Mouse (Mus musculus): ENCODE data around the gene Crybg1. TPM values are rescaled to one million over a fixed set of nuclear protein-coding genes. Genes with fewer than 3 reads are reported as not detected.

Gene Crybg1
- total and polyA plus RNA-seq, 2 experiments from 2014 or later: 0.15 to 1.0 TPM

DNA sequence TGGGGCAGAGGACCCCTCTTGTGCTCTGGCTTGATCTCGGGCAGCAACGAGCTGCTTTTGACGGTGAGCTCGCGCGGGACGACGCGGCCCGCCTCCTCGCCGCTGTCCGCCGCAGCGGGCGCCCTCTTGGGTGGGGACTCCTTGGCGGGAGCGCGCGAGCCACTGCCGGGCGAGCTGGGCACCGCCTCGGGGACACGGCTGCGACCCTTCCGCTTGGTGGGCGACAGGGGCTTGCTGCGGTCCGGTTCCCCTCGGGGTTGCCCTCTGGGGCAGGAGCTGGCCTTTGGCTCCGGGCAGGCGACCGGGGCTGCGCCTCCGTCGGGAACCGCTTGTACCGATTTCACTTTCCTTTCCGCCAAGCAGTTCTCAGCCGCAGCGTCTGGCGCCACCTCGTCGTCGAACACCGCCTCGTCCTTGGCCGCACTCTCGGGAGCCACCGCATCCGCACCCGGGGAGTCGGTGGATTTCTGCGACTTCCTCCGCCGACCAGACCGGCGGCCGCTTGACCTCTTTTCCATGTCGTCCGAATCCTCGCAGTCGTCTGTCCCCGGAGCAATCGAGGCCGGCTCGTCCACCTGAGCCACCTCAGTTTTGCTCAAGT lies 145.0 kb downstream of the Crybg1 start:
- Histone ChIP-seq H3K4me2 (ENCODE audit: low read depth, low read length, poor library complexity, severe bottlenecking) (peak overlapping the region; percentile 53), H3K4me1 (ENCODE audit: insufficient read depth, low read length) (peaks cover 7% of the 10 kb centered on the region; the same call in 1 of the 2 replicates), H3K9me3 (ENCODE audit: low read length) (no peaks in the 10 kb centered on the region), H3K9ac (replicated peaks; ENCODE audit: low read length, poor library complexity, severe bottlenecking) (peak overlapping the region; percentile 36; the same call in 1 of the 2 replicates), H3K27ac (ENCODE audit: low read depth, low read length) (no peak overlapping the region), H3K4me3 (ENCODE audit: low read depth, low read length) (peak overlapping the region; percentile 38), H3K36me3 (ENCODE audit: insufficient read depth, low read length) (no peaks in the 10 kb centered on the region), H3K27me3 (ENCODE audit: insufficient read depth, low read length) (peaks cover 42% of the 10 kb centered on the region)
- TF ChIP-seq CTCF (IDR thresholded peaks at IDR 0.05): peak; percentile 33; the same call in 1 of the 2 replicates
- ATAC-seq (ENCODE audit: low FRiP score) (0 out of 2 replicates have a peak, but pooled peaks have one; percentile 6), DNase-seq (ENCODE audit: low spot score) (no peak)
- WGBS: under 1% methylated on average over 64 of the region's 68 CpGs

- H3K4me1 ChIP-seq (ENCODE audit: insufficient read depth, low read length): peaks cover 7% of the 10 kb centered on the region; the same call in 1 of the 2 replicates
- peaks cover 42% of the 10 kb centered on the region for H3K27me3 ChIP-seq (ENCODE audit: insufficient read depth, low read length)
- ATAC-seq (ENCODE audit: low FRiP score) (no peak), DNase-seq (ENCODE audit: low spot score) (no peak)
- no peak overlapping the region for H3K27ac ChIP-seq (ENCODE audit: low read depth, low read length)
- peak overlapping the region; percentile 38 for H3K4me3 ChIP-seq (ENCODE audit: low read depth, low read length)
- no peaks in the 10 kb centered on the region for H3K36me3 ChIP-seq (ENCODE audit: insufficient read depth, low read length)
- H3K9ac ChIP-seq (replicated peaks; ENCODE audit: low read length, poor library complexity, severe bottlenecking): no peak overlapping the region
- TF ChIP-seq CTCF (IDR thresholded peaks at IDR 0.05): no peak
- no peaks in the 10 kb centered on the region for H3K9me3 ChIP-seq (ENCODE audit: low read length)
- 2% methylated on average over 11 of the region's 11 CpGs for WGBS
- peak overlapping the region; percentile 53 for H3K4me2 ChIP-seq (ENCODE audit: low read depth, low read length, poor library complexity, severe bottlenecking)
Observed at GRCm38 (mm10) chr10:44002995-44003524, 145.6 kb downstream of the Crybg1 start.

GRCm38 (mm10) chr10:44002004-44002940 lies 146.4 kb downstream of the Crybg1 start:
- ATAC-seq (ENCODE audit: low FRiP score) (no peak), DNase-seq (ENCODE audit: low spot score) (no peak)
- Histone ChIP-seq H3K9me3 (ENCODE audit: low read length) (no peaks in the 10 kb centered on the region), H3K4me3 (ENCODE audit: low read depth, low read length) (no peak overlapping the region), H3K4me1 (ENCODE audit: insufficient read depth, low read length) (peaks cover 7% of the 10 kb centered on the region; the same call in 1 of the 2 replicates), H3K27ac (ENCODE audit: low read depth, low read length) (no peak overlapping the region), H3K9ac (replicated peaks; ENCODE audit: low read length, poor library complexity, severe bottlenecking) (no peak overlapping the region), H3K36me3 (ENCODE audit: insufficient read depth, low read length) (no peaks in the 10 kb centered on the region), H3K27me3 (ENCODE audit: insufficient read depth, low read length) (peaks cover 39% of the 10 kb centered on the region), H3K4me2 (ENCODE audit: low read depth, low read length, poor library complexity, severe bottlenecking) (no peak overlapping the region)
- whole genome bisulfite sequencing: 20% methylated on average over 14 of the region's 14 CpGs
- peak; percentile 65 for TF ChIP-seq CTCF (IDR thresholded peaks at IDR 0.05)

DNA sequence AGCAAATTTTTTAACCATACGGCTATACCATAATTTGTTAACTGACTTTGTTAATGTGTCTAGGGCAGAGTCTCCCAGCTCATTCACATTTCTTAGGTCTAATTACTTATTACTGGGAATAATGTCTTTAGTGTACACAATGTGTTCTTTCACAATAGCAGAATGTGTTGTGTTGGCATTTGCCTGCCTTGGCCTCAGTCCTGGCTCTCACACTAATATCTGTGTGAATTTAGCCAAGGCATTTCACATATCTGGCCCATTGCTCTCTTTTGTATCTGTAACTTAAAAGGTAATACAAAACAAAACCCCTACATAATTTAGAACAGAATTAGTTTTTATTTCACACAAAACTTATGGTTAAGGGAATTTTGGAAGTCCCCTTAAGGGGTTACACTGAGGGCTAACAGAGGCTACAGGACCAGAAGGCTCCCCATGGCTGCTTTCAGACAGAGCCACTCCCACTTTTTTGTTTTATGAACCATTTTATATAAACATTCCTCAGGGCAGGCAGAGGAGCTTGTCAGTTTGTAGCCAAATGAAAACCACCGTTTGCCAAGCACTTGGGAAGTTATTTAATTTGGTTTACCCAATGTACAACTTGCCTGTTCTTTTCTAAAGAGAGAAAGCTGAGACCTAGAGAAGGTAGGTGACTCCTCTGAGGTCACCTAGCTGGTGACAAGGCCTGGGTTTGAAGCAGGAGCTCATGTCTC lies 148.3 kb downstream of the Crybg1 start:
- no peak for TF ChIP-seq CTCF (IDR thresholded peaks at IDR 0.05)
- no peak overlapping the region for H3K4me2 ChIP-seq (ENCODE audit: low read depth, low read length, poor library complexity, severe bottlenecking)
- H3K4me1 ChIP-seq (ENCODE audit: insufficient read depth, low read length): peaks cover 3% of the 10 kb centered on the region; the same call in 1 of the 2 replicates
- H3K27me3 ChIP-seq (ENCODE audit: insufficient read depth, low read length): peaks cover 22% of the 10 kb centered on the region
- H3K9me3 ChIP-seq (ENCODE audit: low read length): no peaks in the 10 kb centered on the region
- DNase-seq (ENCODE audit: low spot score) (no peak), ATAC-seq (ENCODE audit: low FRiP score) (no peak)
- H3K27ac ChIP-seq (ENCODE audit: low read depth, low read length): no peak overlapping the region
- 71% methylated on average over 2 of the region's 2 CpGs for WGBS
- H3K9ac ChIP-seq (replicated peaks; ENCODE audit: low read length, poor library complexity, severe bottlenecking): no peak overlapping the region
- no peaks in the 10 kb centered on the region for H3K36me3 ChIP-seq (ENCODE audit: insufficient read depth, low read length)
- H3K4me3 ChIP-seq (ENCODE audit: low read depth, low read length): no peak overlapping the region

DNA sequence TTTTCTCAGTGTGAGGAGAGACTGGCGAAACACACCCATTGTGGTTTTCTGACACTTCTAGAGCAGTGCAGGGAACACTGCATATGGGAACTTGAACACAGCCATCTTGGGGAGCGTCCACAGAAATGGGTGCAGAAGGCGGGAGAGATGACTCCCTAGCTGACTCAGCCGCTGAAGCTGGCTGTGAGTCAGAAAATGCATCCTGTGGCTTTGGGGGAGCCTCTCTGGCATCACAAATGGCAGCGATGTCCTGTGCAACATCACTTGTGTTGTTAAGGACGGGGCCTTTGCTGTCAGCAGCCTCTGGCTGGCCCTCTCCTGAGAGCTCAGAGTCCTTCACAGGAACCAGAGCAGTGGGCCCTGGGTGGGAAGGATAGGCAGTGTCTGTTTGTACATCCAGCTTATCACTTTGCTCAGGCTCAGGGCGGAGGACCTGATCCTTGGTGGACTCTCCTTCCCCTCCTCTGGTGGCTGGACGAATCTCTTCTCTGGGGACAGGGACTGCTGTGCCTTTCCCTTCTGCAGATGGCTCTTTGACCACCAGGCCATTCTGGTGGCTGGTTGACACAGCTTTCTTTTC lies 150.1 kb downstream of the Crybg1 start:
- Histone ChIP-seq H3K27ac (ENCODE audit: low read depth, low read length) (no peak overlapping the region), H3K9me3 (ENCODE audit: low read length) (no peaks in the 10 kb centered on the region), H3K27me3 (ENCODE audit: insufficient read depth, low read length) (peaks cover 16% of the 10 kb centered on the region), H3K4me2 (ENCODE audit: low read depth, low read length, poor library complexity, severe bottlenecking) (no peak overlapping the region), H3K4me3 (ENCODE audit: low read depth, low read length) (no peak overlapping the region), H3K4me1 (ENCODE audit: insufficient read depth, low read length) (peaks cover 3% of the 10 kb centered on the region; the same call in 1 of the 2 replicates), H3K9ac (replicated peaks; ENCODE audit: low read length, poor library complexity, severe bottlenecking) (no peak overlapping the region), H3K36me3 (ENCODE audit: insufficient read depth, low read length) (no peaks in the 10 kb centered on the region)
- DNase-seq (ENCODE audit: low spot score) (no peak), ATAC-seq (ENCODE audit: low FRiP score) (no peak)
- 82% methylated on average over 8 of the region's 8 CpGs for WGBS
- no peak for TF ChIP-seq CTCF (IDR thresholded peaks at IDR 0.05)

All from midbrain, postnatal 0 days (tissue).